Comparison of ENCODE assay signal across 8 mouse cellular contexts in genomic region chr4:125059025-125059424, GRCm38 (mm10). TPM values are rescaled to one million over a fixed set of nuclear protein-coding genes. Genes with fewer than 3 reads are reported as not detected.
DNase-seq lines count a peak whose midpoint lies in the region; ATAC-seq and TF ChIP-seq lines count a peak whose summit lies in the region.

No protein-coding gene starts in this region.

- peak overlapping the region; percentile 59 for H3K4me2 ChIP-seq in hindbrain, embryonic 16.5 days (ENCODE audit: low read length)

- no peaks in the 10 kb centered on the region for H3K9me3 ChIP-seq in hindbrain, embryonic 16.5 days (ENCODE audit: control insufficient read depth, low read length)

- peak; percentile 83 for TF ChIP-seq CTCF in brain, embryonic 14.5 days (IDR thresholded peaks at IDR 0.05; ENCODE audit: borderline replicate concordance, extremely low read depth, insufficient read depth, insufficient read length)
- peak; percentile 77 for TF ChIP-seq CTCF in left cerebral cortex, adult 2 months (IDR thresholded peaks at IDR 0.05)

- H3K27ac ChIP-seq in hindbrain, embryonic 16.5 days (ENCODE audit: low read depth, low read length), result no peak overlapping the region
- no peak overlapping the region for H3K27ac ChIP-seq in left cerebral cortex, adult 2 months

- no peaks in the 10 kb centered on the region; the same call in 1 of the 2 replicates for H3K4me1 ChIP-seq in hindbrain, embryonic 16.5 days (ENCODE audit: control insufficient read depth, insufficient read depth, low read depth, low read length)

- peak; percentile 68 for DNase-seq in MN1 (ENCODE audit: low spot score)
- peak; percentile 84 for DNase-seq in brain, embryonic 14.5 days (ENCODE audit: low read depth)
- DNase-seq in frontal cortex, postnatal 25 days (ENCODE audit: low spot score in 2 of 2), result peak; percentile 26 to 47
- DNase-seq in left cerebral cortex, adult 2 months (ENCODE audit: extremely low spot score in 1 of 2, low spot score in 2 of 2), result peak; percentile 43 to 56
- DNase-seq in lung, postnatal 36 days, result peak; percentile 76
- DNase-seq in retina, postnatal 7 days (ENCODE audit: low read depth, low spot score), result peak; percentile 67
- peak; percentile 43 for DNase-seq in yolk sac, embryonic 10.5 days (ENCODE audit: low spot score)

- H3K9ac ChIP-seq in hindbrain, embryonic 16.5 days (ENCODE audit: low read depth, low read length), result peak overlapping the region; percentile 21; the same call in 1 of the 2 replicates

- no peak for TF ChIP-seq POLR2A in brain, embryonic 14.5 days (IDR thresholded peaks at IDR 0.05; ENCODE audit: borderline replicate concordance, extremely low read depth, insufficient read depth, insufficient read length, poor library complexity, severe bottlenecking)

- peaks cover 15% of the 10 kb centered on the region for H3K36me3 ChIP-seq in hindbrain, embryonic 16.5 days (ENCODE audit: control insufficient read depth, insufficient read depth, low read length)

- peak; percentile 90 for ATAC-seq in hindbrain, embryonic 16.5 days

- intact Hi-C loops in left cerebral cortex, adult 2 months (cut with DNase I), result loop anchor here (1.0 kb wide), 1 partner anchor 116 kb away; no protein-coding TSS in a partner anchor

- no peaks in the 10 kb centered on the region for H3K27me3 ChIP-seq in hindbrain, embryonic 16.5 days (replicated peaks; ENCODE audit: control insufficient read depth, insufficient read depth, low read length)

- WGBS in hindbrain, embryonic 16.5 days, result 5% methylated on average over 8 of the region's 8 CpGs

- peak overlapping the region; percentile 21; the same call in 1 of the 2 replicates for H3K4me3 ChIP-seq in hindbrain, embryonic 16.5 days (ENCODE audit: low read length)
- no peak overlapping the region for H3K4me3 ChIP-seq in left cerebral cortex, adult 2 months

RNA-seq across cellular contexts. Expression of gene Dnali1, which starts 6.5 kb away (rescaled TPM):
- polyA plus RNA-seq in brain, embryonic 14.5 days (2012; rRNA removed), result 1.2 and 1.8 TPM in 2 replicates
- 1.2 and 1.4 TPM in 2 replicates for polyA plus RNA-seq in hindbrain, embryonic 16.5 days (2015; fragmentation: Nextera tagmentation; extraction: Ambion mirVana)
- under 1 TPM; 0.27 to 0.37 TPM for total RNA-seq in left cerebral cortex, adult 2 months (2021)

RNA-seq across cellular contexts. Expression of gene Snip1, which starts 7.4 kb away (rescaled TPM):
- polyA plus RNA-seq in brain, embryonic 14.5 days (2012; rRNA removed), result 19.0 and 20.6 TPM in 2 replicates
- 20.6 and 22.0 TPM in 2 replicates for polyA plus RNA-seq in hindbrain, embryonic 16.5 days (2015; fragmentation: Nextera tagmentation; extraction: Ambion mirVana)
- 10 to 100 TPM; 15.2 to 16.1 TPM for total RNA-seq in left cerebral cortex, adult 2 months (2021)

RNA-seq across cellular contexts. Expression of gene Meaf6, which starts 25.9 kb away (rescaled TPM):
- 126 and 140 TPM in 2 replicates for polyA plus RNA-seq in brain, embryonic 14.5 days (2012; rRNA removed)
- 147 and 151 TPM in 2 replicates for polyA plus RNA-seq in hindbrain, embryonic 16.5 days (2015; fragmentation: Nextera tagmentation; extraction: Ambion mirVana)
- total RNA-seq in left cerebral cortex, adult 2 months (2021), result 100 to 1,000 TPM; 132 to 138 TPM

RNA-seq across cellular contexts. Expression of gene Gnl2, which starts 42.6 kb away (rescaled TPM):
- polyA plus RNA-seq in brain, embryonic 14.5 days (2012; rRNA removed), result 95.4 and 95.6 TPM in 2 replicates
- polyA plus RNA-seq in hindbrain, embryonic 16.5 days (2015; fragmentation: Nextera tagmentation; extraction: Ambion mirVana), result 85.7 and 88.9 TPM in 2 replicates
- total RNA-seq in left cerebral cortex, adult 2 months (2021), result 10 to 100 TPM; 61.3 to 65.5 TPM
